Mouse (Mus musculus): Measurements from ENCODE around the gene BC048403.

- TF ChIP-seq NANOG (IDR thresholded peaks at IDR 0.05; ENCODE audit: borderline replicate concordance, low read length) (no peak), CTCF (conservative IDR thresholded peaks at IDR 0.05; ENCODE audit: low read length) (no peak), POU5F1 (IDR thresholded peaks at IDR 0.05; ENCODE audit: borderline replicate concordance, low read length) (no peak)
Observed at GRCm38 (mm10) chr10:121754237-121754636, 14.5 kb downstream of the BC048403 start.

All from E14TG2a.4 (cell line).